Mouse (Mus musculus): ENCODE results near the gene Pde4d.

The Pde4d gene

DNA sequence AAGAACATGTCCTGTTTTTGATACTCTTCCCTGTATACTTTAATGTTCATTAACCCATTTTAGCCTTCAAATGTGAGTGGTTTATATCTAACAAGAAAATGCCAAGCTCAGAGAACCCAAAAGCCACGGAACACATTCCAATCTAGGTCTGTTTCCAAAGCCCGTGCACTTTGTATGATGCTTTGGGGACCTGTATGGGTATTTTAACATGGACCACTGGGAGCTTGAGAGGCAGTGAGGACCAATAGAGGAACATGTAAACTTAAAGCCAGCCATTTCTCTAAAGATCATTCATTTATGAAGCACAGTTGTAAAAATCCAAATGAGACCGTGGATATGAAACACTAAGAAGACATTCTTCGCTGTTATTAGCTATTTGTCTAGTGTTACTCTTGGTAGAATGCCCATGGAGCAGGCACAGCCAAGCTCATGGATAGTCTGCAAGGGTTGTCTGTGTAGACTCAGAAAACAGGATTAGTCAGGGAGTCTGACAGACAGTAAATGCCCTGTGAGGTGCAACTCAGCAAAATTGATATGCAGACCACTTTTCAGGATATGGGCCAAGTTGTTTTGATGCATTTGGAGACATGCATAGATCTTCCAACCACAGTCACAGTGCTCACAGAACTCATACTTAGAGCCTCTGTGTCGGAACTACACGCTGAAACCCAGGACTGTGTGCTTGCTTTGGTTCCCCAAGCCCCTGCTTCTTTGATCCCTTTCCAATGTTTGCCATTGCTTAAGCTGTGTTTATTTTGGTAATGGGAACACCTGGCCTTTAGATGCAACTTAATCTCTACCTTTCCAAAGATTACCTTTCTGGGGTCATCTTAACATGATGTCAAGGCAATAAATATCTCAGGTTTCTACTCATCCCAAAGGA lies 1272.7 kb downstream of the Pde4d start:
- DNase-seq: no peak

DNA sequence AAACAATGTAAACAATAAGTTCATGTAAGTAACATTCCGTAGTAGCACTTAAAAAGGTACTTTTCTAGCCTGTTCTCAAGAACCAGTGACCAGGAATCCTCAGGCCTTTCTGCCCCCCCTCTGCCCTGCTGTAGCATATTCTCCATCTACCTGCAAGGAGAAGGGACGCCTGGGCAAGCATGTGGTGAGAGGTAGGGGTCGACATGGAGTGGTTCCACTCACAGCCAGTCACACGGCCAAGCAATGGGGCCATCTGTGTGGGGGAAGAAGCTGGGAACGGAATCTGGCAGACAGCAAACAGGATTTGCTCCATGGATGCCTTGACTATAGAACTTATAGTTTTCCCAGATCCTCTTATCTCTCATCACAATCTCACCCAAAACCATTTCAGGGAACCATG lies 1277.6 kb downstream of the Pde4d start:
- no peak for DNase-seq

DNA sequence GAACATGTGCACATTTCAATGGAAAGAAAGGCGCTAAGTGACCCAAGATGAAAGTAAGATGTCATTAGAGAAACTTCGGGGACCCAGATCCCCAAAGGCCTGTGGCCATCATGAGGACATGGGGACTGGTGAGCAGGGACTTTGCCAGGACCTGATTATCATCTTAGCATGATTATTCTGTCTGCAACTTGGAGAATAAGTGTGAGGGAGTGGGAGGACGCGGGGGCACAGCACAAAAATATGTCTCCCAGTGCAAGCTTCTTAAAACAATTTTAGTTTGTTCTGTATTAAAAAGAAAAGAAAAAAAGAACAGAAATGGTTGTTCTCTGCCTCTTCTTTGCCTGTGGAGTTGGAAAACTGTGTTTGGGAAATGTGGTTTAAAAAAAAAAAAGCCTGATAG lies 1279.9 kb downstream of the Pde4d start:
- no peak for DNase-seq

DNA sequence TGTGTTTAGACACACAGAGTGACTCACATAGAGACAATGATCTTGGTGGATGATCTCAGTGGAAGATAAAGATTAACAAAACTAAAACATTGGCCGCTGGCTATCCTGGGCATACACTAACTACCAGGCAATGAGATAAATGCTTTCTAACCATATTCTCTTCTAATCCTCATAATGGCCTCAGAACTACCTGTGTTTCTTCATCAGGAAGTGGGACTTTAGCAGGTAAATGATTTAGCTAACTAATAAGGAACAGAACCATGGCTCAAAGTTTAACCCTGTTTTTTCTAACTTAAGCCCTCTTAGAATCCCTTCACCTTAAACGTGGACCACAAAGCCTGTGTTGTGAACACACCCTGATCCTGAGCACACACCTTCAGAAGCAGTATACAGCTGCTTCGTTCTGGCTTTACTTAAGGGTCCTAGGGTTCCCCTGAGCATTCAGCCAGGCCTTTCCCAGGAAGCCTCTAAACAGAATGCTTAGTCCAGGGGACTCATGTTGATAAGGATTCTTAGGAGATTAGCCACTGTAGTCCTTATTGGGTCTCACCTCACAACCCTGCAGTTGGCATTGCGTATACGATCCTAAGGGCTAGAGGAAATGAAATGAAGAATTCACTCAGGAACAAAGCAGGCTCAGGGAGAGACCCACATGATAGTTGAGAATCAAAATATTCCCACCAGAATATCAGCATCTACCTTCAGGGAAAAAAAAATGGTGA lies 1283.1 kb downstream of the Pde4d start:
- no peak for DNase-seq

DNA sequence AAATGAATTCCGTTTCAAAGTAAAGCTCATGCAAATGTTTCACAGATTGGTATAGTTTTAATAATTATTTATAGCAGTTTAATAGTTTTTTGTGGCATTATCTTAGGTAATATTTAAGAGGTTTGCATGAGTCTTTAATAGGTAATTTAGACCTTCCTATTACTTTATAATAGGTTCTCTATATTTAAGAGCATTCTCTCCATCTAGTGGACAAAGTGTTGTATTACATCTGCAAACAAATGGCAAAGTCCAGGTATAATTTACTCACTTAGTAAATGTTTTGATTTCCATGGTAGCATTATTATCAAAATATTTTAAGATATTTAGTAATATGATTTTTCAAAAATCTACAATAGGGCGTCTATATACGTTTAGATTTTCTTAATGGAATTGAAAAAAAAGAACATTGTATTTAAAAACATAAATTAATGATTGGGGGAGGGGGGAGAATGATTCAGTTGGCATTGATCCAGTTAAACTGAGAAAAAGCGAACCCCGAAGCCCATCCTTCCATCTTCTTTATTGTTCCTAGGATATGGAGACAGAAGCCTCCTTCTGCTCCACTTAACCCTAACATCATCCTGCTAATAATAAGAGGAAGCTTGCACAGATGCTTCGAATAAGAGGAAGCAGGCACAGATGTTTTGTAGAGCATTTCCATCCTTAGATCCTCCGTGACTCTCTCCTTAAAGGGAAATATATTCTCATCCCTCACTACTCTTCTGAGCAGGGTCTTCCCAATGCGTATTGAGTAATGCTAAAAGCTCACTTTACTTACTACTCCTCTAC lies 1286.7 kb downstream of the Pde4d start:
- no peak for DNase-seq

DNA sequence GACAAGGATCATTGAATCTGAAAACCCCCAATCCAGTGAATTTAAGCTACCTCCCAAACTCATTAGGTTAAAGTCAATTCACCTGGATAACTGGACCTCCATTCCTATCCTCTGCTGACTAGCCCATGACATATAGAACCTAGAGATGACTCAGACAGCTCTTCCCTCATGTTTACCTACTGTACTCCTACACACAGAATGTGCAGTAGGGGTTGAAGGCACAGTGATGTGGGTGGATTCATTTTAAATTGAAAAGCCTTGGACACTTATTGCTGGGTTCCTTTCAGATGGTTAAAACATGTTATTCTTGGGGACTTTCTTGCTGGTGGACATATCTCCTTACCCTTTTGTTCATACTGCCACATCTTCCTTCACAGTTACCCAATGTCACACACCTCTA lies 1296.7 kb downstream of the Pde4d start:
- no peak for DNase-seq

DNA sequence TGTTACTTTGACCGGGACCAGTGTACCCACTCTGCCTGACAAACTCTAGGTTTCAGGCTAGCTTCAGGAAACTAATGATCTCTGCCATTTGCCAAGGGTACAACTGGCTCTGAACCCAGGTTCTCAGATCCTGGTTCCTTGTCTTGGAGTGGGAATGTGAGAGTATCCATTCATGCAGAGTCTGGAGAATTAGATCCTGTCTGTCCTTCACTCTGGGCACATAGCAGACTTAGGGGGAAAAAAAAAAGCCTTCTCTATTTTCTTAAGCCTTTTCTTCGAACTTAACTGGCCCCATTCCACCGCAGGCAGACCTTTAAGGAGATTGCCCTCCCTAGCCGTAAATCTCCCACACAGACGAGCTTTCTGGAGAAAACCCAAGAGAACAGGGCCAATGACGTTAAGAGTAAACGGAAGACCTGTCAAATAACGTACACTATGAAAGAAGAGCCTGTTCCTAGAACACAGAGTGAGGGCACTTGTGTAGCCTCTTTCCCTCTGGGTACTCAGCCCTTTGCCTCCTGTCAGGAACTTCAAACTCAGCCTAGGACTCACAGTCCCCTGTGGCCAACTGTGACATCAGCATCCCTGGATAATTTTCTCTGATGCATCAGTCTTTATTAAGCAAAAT lies 1302.6 kb downstream of the Pde4d start:
- DNase-seq: peak; percentile 26

DNA sequence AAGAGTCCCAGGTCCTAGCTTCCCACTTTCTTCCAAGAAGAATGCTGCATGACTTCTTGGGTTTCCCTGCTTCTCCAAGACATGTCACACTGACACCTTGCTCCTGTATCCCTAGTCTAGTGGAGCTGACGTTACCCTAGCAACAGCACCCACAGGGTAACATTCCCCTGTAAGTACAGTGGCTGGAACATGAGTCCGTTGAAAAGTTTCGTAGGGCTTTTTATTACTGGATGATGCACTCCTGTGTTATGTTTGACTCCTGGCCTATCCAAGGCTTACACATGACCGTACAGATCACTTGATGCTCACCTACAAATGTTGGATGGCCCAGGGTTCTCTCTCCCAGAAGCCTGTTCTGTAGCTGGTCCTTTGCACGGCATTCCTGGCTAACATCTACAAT lies 1307.1 kb downstream of the Pde4d start:
- no peak for DNase-seq

DNA sequence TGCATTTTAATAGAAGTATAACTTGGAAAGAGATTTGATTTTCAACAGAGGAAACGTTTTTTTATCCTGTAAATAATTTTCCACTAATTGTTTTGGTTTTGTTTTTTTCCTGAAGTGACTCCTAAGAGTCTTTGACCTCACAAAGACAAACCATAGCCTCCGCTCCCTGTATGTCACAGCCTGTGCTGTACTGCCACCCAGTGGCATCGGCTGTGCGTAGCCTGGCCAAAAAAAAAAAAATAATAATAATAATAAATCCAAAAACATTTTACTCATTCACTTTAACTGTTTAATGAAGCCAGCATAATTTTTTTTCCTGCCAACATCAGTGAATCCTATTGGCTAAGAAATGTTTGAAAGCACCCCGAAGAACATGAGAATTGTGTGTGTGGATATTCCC lies 1309.5 kb downstream of the Pde4d start:
- DNase-seq: peak; percentile 51

DNA sequence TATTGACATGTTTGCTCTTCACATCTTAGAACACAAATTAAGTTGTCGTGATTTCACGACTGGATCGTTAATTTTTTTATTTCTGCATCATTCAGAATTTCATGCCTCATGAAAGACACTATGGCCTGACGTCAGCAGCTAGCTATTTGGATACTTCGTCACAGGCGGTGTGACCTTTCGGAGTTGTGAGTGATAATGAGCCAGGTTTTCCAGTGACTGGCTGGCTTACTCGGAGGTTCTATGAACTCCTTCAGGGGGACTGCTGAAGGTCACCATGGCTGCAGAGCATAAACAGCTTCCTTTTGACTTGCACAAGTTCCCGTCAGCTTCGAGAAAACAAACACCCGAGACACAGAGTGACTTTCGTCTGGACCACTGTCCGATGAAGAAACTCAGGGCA lies 1311.3 kb downstream of the Pde4d start:
- peak; percentile 17 for DNase-seq

DNA sequence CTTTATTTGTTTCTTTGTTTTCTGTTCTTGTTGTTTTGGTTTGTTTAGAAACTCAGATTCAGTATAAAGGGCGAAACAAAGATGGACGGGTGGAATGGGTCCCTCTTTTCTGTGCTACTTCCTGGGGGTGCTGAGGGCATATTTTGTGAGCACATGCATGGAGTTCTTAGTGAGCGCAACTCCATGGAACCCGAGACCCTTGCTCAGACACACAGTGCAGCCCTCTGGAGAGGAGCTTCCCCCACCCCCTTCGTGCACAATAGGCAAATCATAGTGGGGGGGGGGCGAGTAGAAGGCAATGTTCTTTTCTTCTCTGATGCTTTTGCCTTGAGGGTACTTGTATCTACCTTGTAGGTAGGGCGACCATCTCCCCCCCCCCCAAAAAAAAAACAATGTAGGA lies 1325.0 kb downstream of the Pde4d start:
- DNase-seq: no peak

DNA sequence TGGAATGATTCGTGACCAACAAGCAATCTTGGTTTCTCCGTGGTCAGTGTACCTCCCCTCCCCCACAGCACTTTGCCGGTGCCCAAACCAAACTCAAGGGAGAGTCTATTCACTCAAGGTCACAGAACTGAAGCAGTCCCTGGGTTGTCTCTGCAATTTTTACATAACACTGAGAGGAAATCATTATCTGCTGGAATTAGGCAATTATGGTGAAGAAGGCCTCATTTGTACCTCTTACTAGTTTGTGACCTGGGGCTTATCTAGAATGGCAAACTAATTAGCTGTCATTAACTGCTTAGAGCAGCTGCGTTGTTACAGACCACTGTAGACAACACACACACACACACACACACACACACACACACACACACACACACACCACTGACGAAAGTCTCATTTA lies 1325.4 kb downstream of the Pde4d start:
- DNase-seq: no peak

DNA sequence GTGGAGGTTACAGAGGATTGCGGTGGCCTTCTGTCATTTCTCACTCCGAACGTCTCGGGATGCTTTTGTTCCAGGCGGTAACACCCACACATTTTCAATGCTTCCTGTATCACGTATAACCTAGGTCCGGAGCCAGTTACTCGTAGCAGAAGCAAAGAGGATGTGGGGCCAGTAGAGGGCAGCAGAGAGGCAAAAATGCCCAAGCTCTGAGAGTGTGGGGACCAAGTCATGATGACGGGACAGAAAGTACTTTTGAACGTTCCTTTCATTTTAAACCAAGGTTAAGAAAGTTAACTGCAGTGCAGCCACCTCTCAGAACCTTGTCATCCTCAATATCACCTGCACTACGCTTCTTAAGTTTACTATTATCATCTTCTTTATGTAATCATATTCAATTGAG lies 1326.4 kb downstream of the Pde4d start:
- peak; percentile 94 for DNase-seq

DNA sequence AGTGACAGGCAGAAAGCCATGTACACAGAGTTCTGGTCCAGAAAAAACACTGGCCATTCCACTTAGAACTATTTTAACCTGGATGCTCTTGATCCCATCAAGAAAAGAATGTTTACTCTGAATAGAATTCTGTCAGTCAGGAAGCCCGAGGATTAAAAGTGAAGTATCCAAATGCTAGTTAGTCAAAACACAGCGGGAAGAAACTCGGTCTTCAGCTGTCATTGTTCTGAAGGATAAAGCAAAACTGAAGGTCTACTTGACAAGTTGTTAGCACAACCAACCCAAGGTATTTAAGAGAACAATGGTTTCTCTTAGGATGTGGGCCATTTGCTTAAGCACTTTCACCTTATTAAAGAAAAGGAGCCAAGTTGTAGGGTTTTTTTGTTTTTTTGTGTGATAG lies 1327.2 kb downstream of the Pde4d start:
- no peak for DNase-seq

DNA sequence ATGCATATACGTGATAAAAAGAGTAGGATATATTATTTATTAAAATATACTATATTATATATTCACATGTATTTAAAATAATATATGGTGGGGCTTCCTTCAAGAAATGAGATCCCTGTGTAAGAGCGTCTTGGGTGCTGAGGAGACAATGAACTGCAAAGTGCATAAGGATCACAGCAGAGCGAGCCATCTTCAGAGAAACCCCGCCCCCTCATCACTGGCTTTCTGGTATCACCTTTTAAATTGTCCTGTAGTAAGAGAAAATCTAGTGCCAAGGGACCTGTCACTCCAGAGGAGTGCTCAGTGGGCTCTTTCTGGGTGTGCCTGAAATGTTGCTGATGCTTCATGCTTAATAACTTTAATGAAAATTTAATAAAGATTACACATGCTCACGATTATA lies 1327.7 kb downstream of the Pde4d start:
- DNase-seq: no peak

DNA sequence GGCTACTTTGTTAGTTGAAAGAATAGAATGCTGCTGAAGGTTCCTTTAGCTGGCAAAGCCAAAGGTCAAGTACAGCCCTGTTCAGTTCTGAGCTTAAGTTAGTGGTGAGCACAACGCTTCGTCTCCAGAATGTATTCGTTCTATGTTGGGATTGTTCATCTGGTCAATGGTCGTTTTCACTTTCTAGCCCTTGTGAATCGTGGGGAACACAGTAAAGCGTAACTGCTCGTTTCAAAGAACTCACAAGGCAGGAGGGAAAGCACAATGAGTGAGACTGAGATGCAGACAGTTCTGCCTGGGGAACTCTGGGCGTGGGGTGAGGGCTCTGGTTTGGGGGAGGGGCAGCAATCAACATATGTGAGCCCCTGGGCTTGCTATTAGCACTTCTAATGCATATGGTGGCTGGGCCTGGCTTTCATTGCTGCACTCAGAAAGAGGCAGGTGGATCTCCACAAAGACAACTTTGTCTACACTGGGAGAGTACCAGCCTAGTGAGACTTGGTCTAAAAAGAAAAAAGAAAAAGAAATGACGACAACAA lies 1328.6 kb downstream of the Pde4d start:
- no peak for DNase-seq

DNA sequence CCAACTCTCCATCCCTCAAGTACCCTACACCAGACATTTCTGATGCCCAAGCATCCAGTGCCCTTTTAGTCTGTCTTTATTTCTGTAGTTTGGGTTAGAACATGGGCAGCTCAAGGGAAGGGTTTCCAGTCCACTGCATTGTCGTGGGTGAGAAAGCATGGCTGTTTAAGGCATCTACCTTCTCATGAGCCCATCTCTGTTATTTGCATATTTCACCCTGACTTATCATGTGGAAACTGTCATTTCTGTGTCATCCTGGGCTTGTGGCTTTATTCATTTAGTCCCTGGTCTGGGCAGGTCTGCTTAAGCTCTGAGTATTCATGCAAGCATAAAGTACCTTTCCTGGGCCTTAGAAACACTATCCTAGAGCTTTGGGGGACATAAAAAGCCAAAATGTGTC lies 1331.7 kb downstream of the Pde4d start:
- DNase-seq: no peak

DNA sequence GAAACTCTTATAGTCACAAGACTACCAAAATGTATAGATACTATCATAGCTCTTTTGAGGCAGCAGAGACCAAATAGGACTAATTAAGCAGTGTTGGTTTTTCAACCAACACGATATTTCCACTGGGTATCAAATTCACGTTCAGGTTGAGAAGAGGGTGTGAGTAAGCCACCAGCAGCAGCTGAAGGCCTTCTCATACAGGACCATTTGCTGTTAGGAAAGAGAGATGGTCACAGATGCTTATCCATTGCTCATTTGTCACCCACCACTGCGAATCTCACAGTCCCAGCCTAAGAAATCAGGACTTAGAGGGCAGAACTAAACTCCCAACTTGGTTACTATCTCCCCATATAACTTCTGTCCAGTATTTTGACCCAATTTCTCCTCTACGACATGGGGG lies 1338.9 kb downstream of the Pde4d start:
- DNase-seq: no peak

DNA sequence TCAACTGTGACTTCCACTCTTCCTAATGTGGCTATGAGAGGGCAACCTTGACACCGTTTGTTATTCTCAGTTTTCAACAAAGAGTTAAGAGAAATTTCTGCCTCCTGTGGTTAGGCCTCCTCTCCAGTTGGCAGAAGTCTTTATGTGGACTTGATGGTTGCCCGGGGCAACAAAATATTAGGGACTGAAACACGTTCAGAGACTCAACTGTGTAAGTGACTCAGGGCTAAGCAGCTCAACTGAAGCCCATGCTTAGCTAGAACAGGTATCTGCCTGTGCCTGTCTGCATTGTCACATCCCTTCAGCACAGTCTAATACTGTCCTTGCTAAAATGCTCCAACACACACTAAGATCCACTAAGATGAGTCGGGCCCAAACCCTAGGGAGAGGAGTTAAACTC lies 1339.4 kb downstream of the Pde4d start:
- no peak for DNase-seq

DNA sequence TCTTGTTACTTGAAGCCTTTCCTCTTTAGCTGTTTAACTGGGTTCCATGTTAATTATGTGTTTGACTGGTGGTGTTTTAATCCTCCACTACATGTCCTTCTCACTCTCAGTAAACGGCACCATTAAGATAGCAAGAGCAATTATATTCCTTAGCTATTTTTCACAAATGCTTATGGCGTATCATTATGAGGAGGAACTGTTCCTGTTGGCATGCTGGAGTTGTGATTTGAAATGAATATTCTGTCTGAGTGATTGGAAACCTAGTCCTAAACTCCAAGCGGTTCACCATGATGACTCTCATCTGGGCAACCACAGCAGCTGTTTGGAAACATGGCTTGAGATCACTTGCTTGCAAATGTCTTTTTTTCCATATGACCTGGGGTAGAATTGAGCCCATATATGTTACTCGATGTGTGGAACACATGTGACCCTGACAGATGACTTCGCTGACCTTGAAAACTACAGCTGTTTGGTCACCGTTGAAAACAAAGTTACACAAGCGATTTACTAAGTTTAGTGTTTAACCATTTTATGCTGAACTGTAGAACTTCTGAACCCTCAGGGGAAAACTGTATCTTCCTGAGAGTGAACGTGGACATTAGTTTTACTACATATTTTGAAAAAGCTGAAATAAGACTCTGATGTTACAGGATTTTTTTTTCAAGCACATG lies 1340.4 kb downstream of the Pde4d start:
- DNase-seq: no peak

DNA sequence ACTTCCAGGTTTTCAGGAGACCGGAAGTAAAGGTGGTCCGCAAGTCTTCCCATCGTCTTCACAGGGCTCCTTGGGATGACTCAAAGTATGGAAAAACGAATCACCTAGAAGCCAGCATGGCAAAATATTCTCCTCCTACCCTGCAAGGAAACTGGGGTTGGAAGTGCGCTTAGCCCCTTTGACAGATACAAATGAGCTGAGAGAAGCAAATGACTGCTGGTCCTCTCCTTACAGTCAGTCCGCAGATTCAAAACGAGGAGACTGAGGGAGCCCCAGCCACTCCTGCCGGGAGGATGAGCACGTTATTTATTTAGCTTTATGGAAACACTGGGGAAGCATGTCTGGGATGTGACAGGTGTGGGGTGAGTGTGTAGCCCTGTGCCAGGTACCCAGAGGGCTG lies 1344.2 kb downstream of the Pde4d start:
- no peak for DNase-seq

DNA sequence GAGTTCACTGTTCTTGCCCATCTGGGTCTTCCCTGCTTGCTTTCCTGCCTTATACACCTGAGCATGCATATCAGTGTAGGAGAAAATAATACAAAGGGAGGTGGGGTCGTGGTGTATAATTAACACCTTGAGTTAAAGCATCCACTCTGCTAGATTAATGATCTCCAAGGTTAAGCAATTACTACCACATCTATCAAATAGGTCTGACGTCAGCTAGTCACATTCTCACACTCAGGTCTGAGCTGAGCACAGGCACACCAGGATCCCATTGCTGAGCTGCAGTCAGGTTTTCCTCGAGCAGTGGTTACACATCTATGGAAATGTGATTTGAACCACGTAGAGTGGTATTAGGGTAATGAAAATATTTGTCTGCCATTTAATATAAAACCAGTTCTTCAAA lies 1348.9 kb downstream of the Pde4d start:
- DNase-seq: no peak
